Mouse (Mus musculus) fibroblast of lung, adult 2 months (primary cell): ENCODE results near the gene Tln2.
A peak's percentile ranks its signal among the peaks of the same experiment; 100 is the strongest.
"Not testable (repeated sequence)": the region's sequence is repeated elsewhere in the genome, so short reads cannot be mapped to it uniquely, and the experiment has no call there.

Source experiments
- DNase-seq: peaks from one replicate; pipeline ENCODE4 v3.0.0-alpha.2; 2011; ENCODE audit warnings: low read depth

Gene Tln2

GRCm38 (mm10) chr9:67361511-67361910, 198.0 kb downstream of the Tln2 start:
- no peak for DNase-seq

GRCm38 (mm10) chr9:67354356-67354755, 205.1 kb downstream of the Tln2 start:
- no peak for DNase-seq

- DNase-seq = no peak
These were observed 206.1 kb downstream of the Tln2 start for GRCm38 (mm10) chr9:67353365-67353764.

GRCm38 (mm10) chr9:67348983-67349382, 210.5 kb downstream of the Tln2 start:
- no peak for DNase-seq

GRCm38 (mm10) chr9:67347184-67347583, 212.3 kb downstream of the Tln2 start:
- no peak for DNase-seq

GRCm38 (mm10) chr9:67331281-67331680, 228.2 kb downstream of the Tln2 start:
- DNase-seq = no peak

- DNase-seq = no peak
These were observed 231.1 kb downstream of the Tln2 start for GRCm38 (mm10) chr9:67328451-67328850.

- no peak for DNase-seq
These were observed 237.6 kb downstream of the Tln2 start for GRCm38 (mm10) chr9:67321886-67322285.

GRCm38 (mm10) chr9:67315356-67315755, 244.1 kb downstream of the Tln2 start:
- no peak for DNase-seq

- DNase-seq = no peak
These were observed 254.5 kb downstream of the Tln2 start for GRCm38 (mm10) chr9:67304992-67305391.

- no peak for DNase-seq
These were observed 255.5 kb downstream of the Tln2 start for GRCm38 (mm10) chr9:67303986-67304385.

- no peak for DNase-seq
These were observed 256.5 kb downstream of the Tln2 start for GRCm38 (mm10) chr9:67303038-67303437.

- DNase-seq = no peak
These were observed 257.0 kb downstream of the Tln2 start for GRCm38 (mm10) chr9:67302386-67302989.

GRCm38 (mm10) chr9:67301571-67301970, 257.9 kb downstream of the Tln2 start:
- DNase-seq = no peak

GRCm38 (mm10) chr9:67300769-67301168, 258.7 kb downstream of the Tln2 start:
- no peak for DNase-seq

- DNase-seq = no peak
These were observed 259.2 kb downstream of the Tln2 start for GRCm38 (mm10) chr9:67300346-67300745.

GRCm38 (mm10) chr9:67299164-67299563, 260.3 kb downstream of the Tln2 start:
- peak; percentile 53 for DNase-seq

GRCm38 (mm10) chr9:67297236-67297889, 262.1 kb downstream of the Tln2 start:
- DNase-seq = no peak

GRCm38 (mm10) chr9:67287457-67287856, 272.0 kb downstream of the Tln2 start:
- no peak for DNase-seq

- DNase-seq = no peak
These were observed 272.7 kb downstream of the Tln2 start for GRCm38 (mm10) chr9:67286801-67287200.

- DNase-seq = no peak
These were observed 274.0 kb downstream of the Tln2 start for GRCm38 (mm10) chr9:67285544-67285943.

GRCm38 (mm10) chr9:67281812-67282211, 277.7 kb downstream of the Tln2 start:
- DNase-seq = no peak

GRCm38 (mm10) chr9:67280311-67280710, 279.2 kb downstream of the Tln2 start:
- not testable (repeated sequence) for DNase-seq

GRCm38 (mm10) chr9:67276446-67276845, 283.1 kb downstream of the Tln2 start:
- DNase-seq = no peak
